11 mouse cellular contexts compared by ENCODE assay signal in the genomic region with DNA sequence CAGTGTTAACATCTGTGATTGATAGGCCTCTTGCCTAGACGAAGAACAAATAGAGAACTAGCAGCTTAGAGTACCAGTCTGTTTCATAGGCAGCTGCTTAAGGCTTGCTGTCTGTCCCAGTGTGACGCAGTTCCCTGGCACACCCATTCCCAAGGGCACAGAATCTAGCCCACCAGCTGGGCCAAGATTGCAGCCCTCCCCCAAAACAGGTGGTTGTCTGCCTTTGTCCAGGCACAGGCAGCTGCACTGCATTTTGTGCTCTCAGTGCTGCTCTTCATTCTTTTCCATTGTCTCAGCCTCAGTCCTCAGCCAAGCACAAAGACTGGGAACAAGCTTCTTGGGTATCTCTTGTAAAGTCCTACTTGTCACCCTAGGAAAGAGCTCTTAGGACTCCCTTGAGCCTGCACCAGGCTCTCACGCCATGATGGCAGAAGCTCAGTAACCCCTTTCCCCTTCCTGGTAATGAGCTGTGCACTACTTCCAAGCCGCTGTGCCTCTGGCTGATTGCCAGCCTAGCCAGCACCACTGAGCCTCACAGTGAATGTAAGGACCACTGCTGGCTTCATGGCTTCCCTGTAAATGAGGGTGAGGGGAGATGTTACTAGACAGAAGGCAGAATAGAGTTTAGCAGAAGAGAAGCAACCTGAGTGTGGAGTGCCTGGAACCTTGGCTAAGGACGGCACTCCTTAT. TPM values are rescaled to one million over a fixed set of nuclear protein-coding genes. Genes with fewer than 3 reads are reported as not detected.
DNase-seq lines count a peak whose midpoint lies in the region; ATAC-seq lines count a peak whose summit lies in the region.
"Had no signal": no experiment of that assay in that cellular context is flagged by ENCODE, and none has a peak within 500 bp of the region (broad histone marks: within the 10 kb centered on the region; RNA-seq: fewer than 3 reads in every experiment).

No protein-coding gene starts in this region.

- DNase-seq in heart, postnatal 10 days, result peak; percentile 24 to 41
- DNase-seq in ZHBTc4 (ENCODE audit: low read depth, low spot score), result peak; percentile 75
- no peak for DNase-seq in gastrocnemius, adult 8-10 months (ENCODE audit: low spot score in 2 of 2)
- DNase-seq in ovary, postnatal 10 days (ENCODE audit: low spot score), result no peak

- WGBS in heart, embryonic 12.5 days, result 75% methylated on average over 5 of the region's 5 CpGs
- 17% methylated on average over 5 of the region's 5 CpGs for WGBS in forebrain, embryonic 16.5 days
- WGBS in midbrain, embryonic 12.5 days, result 70% methylated on average over 5 of the region's 5 CpGs

- intact Hi-C loops in heart, postnatal 10 days (cut with DNase I), result no loop called here

- no peaks in the 10 kb centered on the region for H3K27me3 ChIP-seq in heart, embryonic 12.5 days (replicated peaks)
- H3K27me3 ChIP-seq in forebrain, embryonic 16.5 days (replicated peaks; ENCODE audit: control insufficient read depth, insufficient read depth, low read length), result no peaks in the 10 kb centered on the region
- no peaks in the 10 kb centered on the region for H3K27me3 ChIP-seq in midbrain, embryonic 12.5 days

- no peak overlapping the region for H3K27ac ChIP-seq in heart, embryonic 12.5 days (ENCODE audit: poor library complexity, severe bottlenecking)
- H3K27ac ChIP-seq in forebrain, embryonic 16.5 days (ENCODE audit: low read length), result peak overlapping the region; percentile 64
- peak overlapping the region; percentile 52 for H3K27ac ChIP-seq in midbrain, embryonic 12.5 days (replicated peaks)

- H3K4me2 ChIP-seq in heart, embryonic 12.5 days, result no peak overlapping the region
- no peak overlapping the region for H3K4me2 ChIP-seq in forebrain, embryonic 16.5 days (ENCODE audit: low read length)
- no peak overlapping the region for H3K4me2 ChIP-seq in midbrain, embryonic 12.5 days (replicated peaks)

- H3K9ac ChIP-seq in heart, embryonic 12.5 days, result no peak overlapping the region
- H3K9ac ChIP-seq in forebrain, embryonic 16.5 days (replicated peaks; ENCODE audit: low read depth, low read length), result no peak overlapping the region
- no peak overlapping the region for H3K9ac ChIP-seq in midbrain, embryonic 12.5 days (replicated peaks)

- H3K4me1 ChIP-seq in heart, embryonic 12.5 days (replicated peaks), result no peaks in the 10 kb centered on the region
- H3K4me1 ChIP-seq in forebrain, embryonic 16.5 days (replicated peaks; ENCODE audit: control insufficient read depth, insufficient read depth, low read length), result peaks cover 11% of the 10 kb centered on the region
- H3K4me1 ChIP-seq in midbrain, embryonic 12.5 days, result no peaks in the 10 kb centered on the region

- ATAC-seq in heart, embryonic 12.5 days (ENCODE audit: insufficient number of reproducible peaks, low FRiP score), result no peak
- peak; percentile 92 for ATAC-seq in forebrain, embryonic 16.5 days
- ATAC-seq in midbrain, embryonic 12.5 days (ENCODE audit: low FRiP score, low read depth), result no peak; the same call in 1 of the 2 replicates
- no peak for ATAC-seq in erythroid progenitor cell, adult 5-6 weeks (replicated peaks; ENCODE audit: low FRiP score, poor library complexity, severe bottlenecking)

- no peak overlapping the region for H3K4me3 ChIP-seq in heart, embryonic 12.5 days
- H3K4me3 ChIP-seq in forebrain, embryonic 16.5 days (replicated peaks; ENCODE audit: low read length), result no peak overlapping the region
- no peak overlapping the region for H3K4me3 ChIP-seq in midbrain, embryonic 12.5 days

- H3K36me3 ChIP-seq in heart, embryonic 12.5 days, result peaks cover 23% of the 10 kb centered on the region
- H3K36me3 ChIP-seq in forebrain, embryonic 16.5 days (ENCODE audit: control insufficient read depth, insufficient read depth), result peaks cover 7% of the 10 kb centered on the region
- peaks cover 33% of the 10 kb centered on the region for H3K36me3 ChIP-seq in midbrain, embryonic 12.5 days

- no peaks in the 10 kb centered on the region for H3K9me3 ChIP-seq in heart, embryonic 12.5 days (replicated peaks)
- no peaks in the 10 kb centered on the region for H3K9me3 ChIP-seq in forebrain, embryonic 16.5 days (ENCODE audit: control insufficient read depth, low read length)
- no peaks in the 10 kb centered on the region for H3K9me3 ChIP-seq in midbrain, embryonic 12.5 days

RNA-seq across cellular contexts. Expression of a gene that starts 22.3 kb away (rescaled TPM):
- total RNA-seq in heart, postnatal 10 days (2021), result under 1 TPM in 1 of 2 experiments, not detected in 1; 0.17 TPM
- 0.15 TPM in 1 of 2 replicates, not detected in the other for polyA plus RNA-seq in heart, embryonic 12.5 days (2016; fragmentation: Nextera tagmentation; extraction: Ambion mirVana)
- polyA plus RNA-seq in forebrain, embryonic 16.5 days (2015; fragmentation: Nextera tagmentation; extraction: Ambion mirVana), result 2.4 and 2.6 TPM in 2 replicates
- polyA plus RNA-seq in midbrain, embryonic 12.5 days (2016; fragmentation: Nextera tagmentation; extraction: Ambion mirVana), result 0.31 and 0.56 TPM in 2 replicates
- total RNA-seq in gastrocnemius, adult 8-10 months (2022), result not detected
- 1.3 TPM in 1 of 2 replicates, not detected in the other for total RNA-seq in erythroid progenitor cell, adult 5-6 weeks (2015; ENCODE audit: low replicate concordance)
- not detected in 2 replicates for total RNA-seq in erythroid progenitor cell, adult 5-6 weeks (2017; ENCODE audit: low replicate concordance)
- polyA plus RNA-seq: heart, embryonic 14.5 days; kidney, embryonic 14.5 days had no signal

RNA-seq across cellular contexts. Expression of a gene that starts 27.3 kb away (rescaled TPM):
- total RNA-seq in heart, postnatal 10 days (2021), result 10 to 100 TPM; 51.5 to 56.1 TPM
- 724 and 730 TPM in 2 replicates for polyA plus RNA-seq in heart, embryonic 12.5 days (2016; fragmentation: Nextera tagmentation; extraction: Ambion mirVana)
- polyA plus RNA-seq in forebrain, embryonic 16.5 days (2015; fragmentation: Nextera tagmentation; extraction: Ambion mirVana), result 256 and 290 TPM in 2 replicates
- 672 and 763 TPM in 2 replicates for polyA plus RNA-seq in midbrain, embryonic 12.5 days (2016; fragmentation: Nextera tagmentation; extraction: Ambion mirVana)
- total RNA-seq in gastrocnemius, adult 8-10 months (2022), result under 1 TPM in 3 of 4 experiments, not detected in 1; 0.44 to 0.46 (median 0.45) TPM
- not detected in 2 replicates for total RNA-seq in erythroid progenitor cell, adult 5-6 weeks (2015; ENCODE audit: low replicate concordance)
- not detected in 2 replicates for total RNA-seq in erythroid progenitor cell, adult 5-6 weeks (2017; ENCODE audit: low replicate concordance)

RNA-seq across cellular contexts. Expression of a gene that starts 40.7 kb away (rescaled TPM):
- not detected for total RNA-seq in heart, postnatal 10 days (2021)
- 3.2 and 4.0 TPM in 2 replicates for polyA plus RNA-seq in heart, embryonic 12.5 days (2016; fragmentation: Nextera tagmentation; extraction: Ambion mirVana)
- 0.37 and 0.46 TPM in 2 replicates for polyA plus RNA-seq in forebrain, embryonic 16.5 days (2015; fragmentation: Nextera tagmentation; extraction: Ambion mirVana)
- polyA plus RNA-seq in midbrain, embryonic 12.5 days (2016; fragmentation: Nextera tagmentation; extraction: Ambion mirVana), result 0.37 TPM in 2 replicates
- total RNA-seq in gastrocnemius, adult 8-10 months (2022), result not detected
- total RNA-seq in erythroid progenitor cell, adult 5-6 weeks (2015; ENCODE audit: low replicate concordance), result not detected in 2 replicates
- 0.13 TPM in 1 of 2 replicates, not detected in the other for total RNA-seq in erythroid progenitor cell, adult 5-6 weeks (2017; ENCODE audit: low replicate concordance)
- total RNA-seq: left cerebral cortex, postnatal 25 days had no signal

Comparison
In these comparisons a context has a peak if more than half of its experiments do, and no peak if none do; other contexts are left out.
1. DNase-seq: peak in heart, postnatal 10 days (2 of 2) and ZHBTc4 (single experiment); none in gastrocnemius, adult 8-10 months (0 of 2) and ovary, postnatal 10 days (single experiment).
2. RNA of a gene that starts 27.3 kb away (total RNA-seq): 51.5 to 56.1 TPM in heart, postnatal 10 days; 0.44 to 0.46 TPM in gastrocnemius, adult 8-10 months and not detected in erythroid progenitor cell, adult 5-6 weeks; every median in the first group is over 10 times any median in the second.